Mouse (Mus musculus): ENCODE data around the gene Abca13. TPM values are rescaled to one million over a fixed set of nuclear protein-coding genes. Genes with fewer than 3 reads are reported as not detected.
"Not testable (repeated sequence)": the region's sequence is repeated elsewhere in the genome, so short reads cannot be mapped to it uniquely, and the experiment has no call there.

The Abca13 gene
- total RNA-seq, 1 experiment from 2014 or later, result 1.8 TPM

DNA sequence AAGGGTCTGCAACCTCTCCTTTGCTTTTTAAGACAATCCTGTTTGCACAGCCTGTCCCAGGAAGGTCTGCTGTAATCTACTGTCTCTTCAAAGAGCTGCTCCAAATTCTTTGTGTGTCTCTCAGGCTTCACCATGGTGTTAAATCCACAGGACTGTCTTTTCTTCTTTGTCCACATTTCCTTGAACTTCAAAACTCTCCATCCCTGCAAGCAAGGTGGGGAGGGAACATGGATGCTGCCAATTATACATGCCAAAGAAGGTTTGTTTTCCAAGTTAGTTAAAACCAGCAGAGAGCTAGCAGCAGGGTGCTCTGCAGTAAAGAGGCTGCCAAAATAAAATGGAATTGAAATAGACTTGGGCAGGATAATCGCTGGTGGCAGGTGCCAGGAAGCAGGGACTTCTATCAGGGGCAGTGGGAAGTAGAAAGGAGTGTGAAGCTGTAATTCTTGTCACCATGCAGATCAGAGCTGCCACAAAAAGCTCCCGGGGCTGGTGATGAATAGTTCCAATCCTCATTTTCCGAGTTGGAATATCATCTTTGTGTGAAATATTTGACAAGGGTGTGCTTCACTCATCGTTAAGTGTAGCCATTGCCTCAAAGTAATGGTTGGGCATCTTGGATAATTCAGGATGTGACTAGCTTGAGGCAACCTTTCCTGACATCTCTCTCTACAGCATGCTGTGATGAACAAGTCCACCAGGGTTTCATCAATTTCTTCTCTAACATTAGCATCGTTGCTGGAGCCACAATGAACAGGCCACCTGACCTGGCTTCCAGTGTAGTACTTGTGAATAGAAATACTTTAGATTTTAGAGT, 308.8 kb downstream of the Abca13 start:
- no peak for ATAC-seq (replicated peaks; ENCODE audit: low read depth, poor library complexity, severe bottlenecking)

DNA sequence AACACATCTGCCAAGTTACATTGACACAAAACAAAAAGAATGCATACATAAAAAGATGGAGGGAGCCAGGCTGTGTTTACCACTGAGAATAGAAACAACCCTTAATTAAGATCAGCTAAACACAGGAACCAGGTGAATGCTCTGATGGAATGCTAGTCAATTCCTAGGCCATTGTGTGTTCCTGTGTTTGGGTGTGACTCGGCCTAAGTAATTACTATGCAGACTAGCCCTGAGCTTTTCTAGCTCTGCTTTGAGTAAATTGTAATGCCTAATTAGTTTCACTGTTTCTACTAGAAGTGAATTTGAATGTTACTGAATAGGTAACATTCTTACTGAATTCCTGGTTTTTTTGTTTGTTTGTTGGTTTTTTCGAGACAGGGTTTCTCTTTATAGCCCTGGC, 323.2 kb downstream of the Abca13 start:
- ATAC-seq (replicated peaks; ENCODE audit: low read depth, poor library complexity, severe bottlenecking), result not testable (repeated sequence)

DNA sequence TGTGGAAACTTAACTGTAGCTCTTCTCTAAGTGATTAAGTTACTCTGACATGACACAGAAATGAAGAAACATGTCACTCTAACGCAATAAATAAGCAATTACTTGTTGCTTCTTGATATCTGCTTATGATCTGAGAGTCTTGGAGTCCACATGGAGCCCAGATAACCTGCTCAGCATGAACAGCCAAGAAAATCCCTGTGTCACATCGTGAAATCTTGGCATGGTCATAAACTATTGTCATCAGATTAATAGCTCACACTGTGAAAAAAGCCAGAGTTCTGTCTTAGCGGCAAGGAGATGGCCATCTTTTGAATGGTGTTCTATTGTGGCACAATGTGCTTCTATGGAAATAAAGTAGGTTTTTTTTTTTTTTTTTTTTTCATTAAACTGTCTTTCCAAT, 336.8 kb downstream of the Abca13 start:
- no peak for ATAC-seq (replicated peaks; ENCODE audit: low read depth, poor library complexity, severe bottlenecking)

DNA sequence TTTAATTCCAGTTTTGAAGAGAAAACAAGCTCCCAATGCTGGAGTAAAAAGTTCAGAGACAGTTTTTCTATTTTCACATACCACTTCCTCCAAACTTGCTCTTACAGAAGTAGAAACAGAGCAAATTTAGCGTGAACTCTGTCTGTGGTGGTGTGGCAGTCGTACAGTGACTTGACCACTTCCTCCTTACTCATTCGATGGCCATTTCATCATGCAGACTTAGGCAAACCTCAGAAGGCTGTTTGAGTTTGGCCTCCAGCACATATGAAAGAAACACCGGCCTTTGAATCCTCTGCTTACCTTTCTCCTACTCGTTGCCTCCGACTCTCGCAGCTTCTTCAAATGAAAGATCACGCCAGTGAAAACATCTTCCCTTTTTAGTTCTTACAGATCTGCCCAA, 340.0 kb downstream of the Abca13 start:
- ATAC-seq (replicated peaks; ENCODE audit: low read depth, poor library complexity, severe bottlenecking), result peak; percentile 94

DNA sequence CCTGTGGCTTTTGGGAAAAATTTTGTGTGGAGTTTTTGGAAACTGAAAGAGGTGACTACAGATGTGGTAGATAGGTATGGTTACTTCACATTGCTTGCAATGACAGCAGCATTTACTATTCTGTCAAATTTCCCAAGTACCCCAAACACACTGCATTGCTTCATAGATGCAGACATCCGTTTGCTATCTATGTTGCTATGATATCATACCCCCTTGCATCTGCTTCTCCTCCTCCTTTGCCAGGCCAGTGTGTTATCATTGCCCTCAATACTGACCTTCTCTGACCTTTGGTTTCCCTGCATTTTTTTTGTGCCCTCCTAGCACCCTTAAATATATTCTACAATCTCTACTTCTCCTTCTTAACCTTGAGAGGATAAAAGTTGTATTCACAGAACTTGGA, 341.4 kb downstream of the Abca13 start:
- ATAC-seq (replicated peaks; ENCODE audit: low read depth, poor library complexity, severe bottlenecking), result no peak

DNA sequence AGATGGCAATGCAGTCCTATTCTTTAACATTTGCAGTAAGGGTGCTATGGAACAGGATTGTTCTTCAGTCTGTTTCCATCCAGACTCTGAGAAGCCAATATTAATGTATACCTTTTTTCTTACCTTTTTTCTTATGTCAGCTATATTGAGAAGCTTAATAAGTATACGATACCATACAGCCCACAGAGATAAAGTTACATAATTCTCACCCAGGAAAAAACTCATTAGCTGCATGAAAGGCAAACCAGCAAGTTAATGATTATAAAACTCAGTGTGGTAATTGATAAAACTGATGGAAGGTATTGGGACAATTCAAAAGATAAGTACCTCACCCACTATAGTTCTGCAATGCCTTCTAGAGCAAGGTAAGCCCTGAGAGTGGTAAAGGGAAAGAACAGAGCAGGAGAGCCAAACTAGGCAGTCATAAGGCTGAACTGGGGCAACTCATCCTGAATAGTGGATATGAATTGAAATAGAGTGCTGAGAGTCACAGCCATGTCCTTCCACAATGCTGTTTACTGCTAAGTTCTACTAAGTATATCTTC, 342.0 kb downstream of the Abca13 start:
- no peak for ATAC-seq (replicated peaks; ENCODE audit: low read depth, poor library complexity, severe bottlenecking)

DNA sequence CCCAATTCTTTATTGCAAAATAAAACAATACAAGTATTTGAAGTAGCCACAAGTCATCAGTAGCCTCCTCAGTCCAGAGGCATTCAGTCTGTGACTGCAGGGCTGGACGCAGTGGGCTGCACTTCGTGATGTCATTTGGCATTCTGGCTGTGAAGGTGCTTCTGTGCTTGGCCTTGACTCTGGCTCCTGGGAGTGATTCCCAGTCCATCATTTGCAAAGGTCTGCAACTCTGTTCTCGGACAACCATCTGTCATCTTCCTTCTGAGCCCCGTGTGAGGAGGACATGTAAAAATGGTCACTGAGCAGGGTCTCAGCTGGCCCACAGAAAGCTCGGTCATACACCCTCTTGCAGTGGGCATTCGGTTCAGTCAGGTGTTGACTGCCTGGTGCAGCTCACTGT, 345.1 kb downstream of the Abca13 start:
- no peak for ATAC-seq (replicated peaks; ENCODE audit: low read depth, poor library complexity, severe bottlenecking)

DNA sequence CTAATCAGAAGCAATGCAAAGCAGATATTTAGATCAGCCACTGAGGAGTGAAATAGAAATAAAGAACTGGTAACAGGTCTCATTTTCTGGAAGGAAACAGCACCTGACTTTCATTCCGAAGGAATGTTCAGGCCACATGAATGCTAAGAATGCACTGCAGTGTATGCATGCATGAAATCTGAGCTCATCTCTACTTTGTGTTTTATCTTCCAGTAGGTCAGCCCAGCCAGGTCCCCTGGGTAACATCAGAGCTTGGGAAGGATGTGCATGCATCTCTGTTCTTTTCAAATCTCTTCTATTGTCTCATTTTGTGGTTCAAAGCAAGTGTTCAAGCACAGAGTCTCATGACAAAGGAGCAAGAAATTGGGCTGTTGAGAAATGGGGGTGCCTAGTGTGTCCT, 346.6 kb downstream of the Abca13 start:
- no peak for ATAC-seq (replicated peaks; ENCODE audit: low read depth, poor library complexity, severe bottlenecking)

DNA sequence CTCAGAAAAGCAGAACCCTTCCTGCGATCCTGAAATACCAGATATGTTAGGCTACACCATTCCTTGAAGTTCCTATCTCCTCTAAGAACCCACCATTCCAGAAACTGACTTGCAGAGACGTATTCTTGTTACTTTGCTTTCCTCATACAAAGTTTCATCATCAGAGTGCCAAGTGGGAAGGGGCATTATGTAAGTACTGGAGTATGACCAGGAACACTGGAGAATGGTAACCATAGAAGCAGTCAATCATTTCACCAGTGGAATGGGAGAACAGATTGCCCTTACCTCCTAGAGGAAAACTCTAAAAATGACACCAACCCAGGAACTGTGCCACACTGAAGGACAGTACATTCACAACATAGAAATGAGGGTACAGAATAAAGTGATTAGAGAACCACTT, 368.3 kb downstream of the Abca13 start:
- no peak for ATAC-seq (replicated peaks; ENCODE audit: low read depth, poor library complexity, severe bottlenecking)

DNA sequence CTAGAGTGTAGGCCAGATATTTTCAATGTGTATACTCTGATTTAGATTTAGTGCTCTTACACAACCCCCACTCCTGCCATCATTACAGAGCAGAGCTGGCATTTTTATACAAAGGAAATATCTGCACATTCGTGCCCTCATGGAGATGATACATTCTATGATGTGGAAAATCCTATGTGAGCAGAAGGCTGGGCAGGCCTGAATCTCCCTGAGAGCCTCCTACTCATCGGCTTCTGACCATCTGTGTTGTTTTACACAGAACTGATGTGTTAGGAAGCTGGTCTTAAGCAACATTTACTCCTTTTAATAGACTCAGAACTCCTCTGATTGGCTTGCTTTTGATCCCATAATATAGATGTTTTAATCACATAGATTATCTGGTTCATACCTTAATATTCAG, 376.6 kb downstream of the Abca13 start:
- no peak for ATAC-seq (replicated peaks; ENCODE audit: low read depth, poor library complexity, severe bottlenecking)

DNA sequence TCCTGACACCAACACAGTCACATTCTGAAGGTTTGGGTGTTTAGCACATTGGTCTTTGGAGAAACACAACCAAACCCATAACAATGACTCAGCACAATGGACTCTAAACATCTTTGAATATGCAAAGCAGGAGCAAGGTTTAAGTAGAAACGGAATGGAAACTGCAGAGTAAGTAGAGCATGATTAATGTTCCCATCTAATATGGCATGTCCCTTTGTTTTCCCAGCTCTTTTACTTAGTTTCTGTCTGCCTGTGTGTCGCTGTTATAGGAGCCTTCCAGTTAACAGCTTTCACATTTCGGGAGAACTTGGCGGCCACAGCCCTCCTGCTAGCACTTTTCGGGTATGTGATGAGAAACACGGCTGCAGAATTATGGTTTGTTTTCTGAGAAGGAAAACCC, 378.6 kb downstream of the Abca13 start:
- no peak for ATAC-seq (replicated peaks; ENCODE audit: low read depth, poor library complexity, severe bottlenecking)

DNA sequence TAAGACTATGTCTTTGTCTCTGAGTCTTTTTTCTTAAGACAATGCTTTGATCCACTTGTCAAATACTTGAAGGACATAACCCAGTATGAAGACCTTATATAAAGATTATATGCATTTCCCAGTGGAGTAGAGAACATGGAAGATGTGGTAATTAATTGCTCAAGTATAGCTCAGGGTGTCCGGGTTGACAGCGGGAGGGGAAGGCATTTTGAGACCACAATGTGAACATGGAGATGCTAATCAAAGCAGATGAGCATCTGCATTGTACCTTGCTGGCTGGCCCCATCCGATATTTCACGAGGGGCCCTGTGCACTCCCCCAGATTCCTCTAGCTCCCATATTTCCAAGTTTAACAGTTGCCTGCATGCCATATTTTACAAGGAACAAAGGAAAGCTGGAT, 383.2 kb downstream of the Abca13 start:
- no peak for ATAC-seq (replicated peaks; ENCODE audit: low read depth, poor library complexity, severe bottlenecking)

DNA sequence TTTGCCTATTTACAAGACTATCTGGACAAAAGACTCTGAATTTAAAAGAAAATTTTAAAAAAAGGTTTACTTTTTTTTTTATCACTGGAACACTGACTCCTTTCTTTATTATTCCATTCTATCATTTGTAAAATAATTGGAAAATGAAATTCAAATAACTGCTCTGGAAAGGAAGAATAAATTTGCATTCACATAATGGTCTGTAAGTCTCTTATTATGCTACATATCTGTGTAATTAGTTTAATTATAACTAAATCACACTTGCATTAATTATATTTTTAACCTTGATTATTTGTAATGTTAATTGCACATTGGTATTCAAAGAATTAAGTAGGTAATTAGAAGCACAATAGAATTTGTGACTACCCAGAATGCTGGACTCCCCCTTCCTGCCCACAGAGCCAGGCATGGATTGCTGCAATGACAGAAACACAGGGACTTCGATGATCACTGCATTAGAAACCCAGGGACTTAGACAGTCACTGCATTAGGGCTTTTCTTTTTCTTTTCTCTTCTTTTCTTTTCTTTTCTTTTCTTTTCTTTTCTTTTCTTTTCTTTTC, 400.1 kb downstream of the Abca13 start:
- no peak for ATAC-seq (replicated peaks; ENCODE audit: low read depth, poor library complexity, severe bottlenecking)

DNA sequence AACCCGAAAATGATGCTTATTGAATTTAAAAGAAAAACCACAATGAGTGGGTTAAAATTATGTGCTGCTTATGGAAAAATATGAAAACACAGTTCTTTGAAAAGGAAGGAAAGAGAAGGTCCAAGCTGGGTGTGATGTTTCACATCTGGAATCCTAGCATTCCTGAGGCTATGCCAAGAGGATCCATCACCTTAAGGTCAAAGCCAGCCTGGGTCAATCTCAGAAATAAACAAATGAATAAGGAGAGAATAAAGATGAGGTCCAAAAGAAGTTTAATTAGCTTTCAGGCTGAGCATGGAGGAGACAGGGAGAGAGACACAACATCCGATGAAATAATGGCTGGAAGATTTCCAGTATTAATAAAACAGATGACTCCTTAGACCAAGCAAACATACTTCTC, 405.6 kb downstream of the Abca13 start:
- no peak for ATAC-seq (replicated peaks; ENCODE audit: low read depth, poor library complexity, severe bottlenecking)

DNA sequence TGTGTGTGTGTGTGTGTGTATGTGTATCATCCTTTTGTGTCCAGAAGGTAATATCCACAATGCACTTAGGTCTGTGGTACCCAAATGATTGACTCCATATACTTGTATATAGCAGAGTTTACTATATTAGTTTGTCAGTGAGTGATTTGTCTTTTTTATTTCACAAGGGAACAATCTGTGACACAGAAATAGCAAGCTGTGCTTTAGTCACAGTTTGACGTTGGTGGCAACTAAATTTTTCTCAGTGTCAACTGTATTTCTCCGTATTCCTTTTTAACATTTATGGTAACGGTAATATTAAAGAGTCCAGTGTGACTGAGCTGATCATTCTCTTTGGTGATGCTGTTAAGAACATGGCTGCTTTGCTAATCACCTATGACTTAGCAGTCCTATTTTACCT, 409.4 kb downstream of the Abca13 start:
- ATAC-seq (replicated peaks; ENCODE audit: low read depth, poor library complexity, severe bottlenecking), result no peak

DNA sequence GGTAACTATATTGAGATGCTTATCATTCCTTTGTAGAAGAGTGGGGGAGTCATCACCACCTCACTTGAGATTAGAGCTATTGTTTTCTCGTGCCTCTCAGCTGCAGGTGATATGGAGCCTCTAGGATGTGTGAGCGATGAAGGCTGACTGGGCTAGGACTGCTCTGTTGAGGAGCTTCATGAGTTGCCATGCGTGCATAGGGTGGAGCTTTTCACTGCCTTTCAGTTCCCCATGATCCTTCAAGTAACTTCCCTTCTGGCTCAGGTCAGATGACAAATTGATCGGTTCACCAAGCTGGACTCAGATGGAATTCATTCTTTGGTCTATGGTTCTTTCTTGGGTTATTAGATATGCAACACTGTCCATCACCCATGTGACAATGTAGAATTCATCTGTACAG, 410.4 kb downstream of the Abca13 start:
- 0 out of 2 replicates have a peak, but pooled peaks have one; percentile 39 for ATAC-seq (replicated peaks; ENCODE audit: low read depth, poor library complexity, severe bottlenecking)

DNA sequence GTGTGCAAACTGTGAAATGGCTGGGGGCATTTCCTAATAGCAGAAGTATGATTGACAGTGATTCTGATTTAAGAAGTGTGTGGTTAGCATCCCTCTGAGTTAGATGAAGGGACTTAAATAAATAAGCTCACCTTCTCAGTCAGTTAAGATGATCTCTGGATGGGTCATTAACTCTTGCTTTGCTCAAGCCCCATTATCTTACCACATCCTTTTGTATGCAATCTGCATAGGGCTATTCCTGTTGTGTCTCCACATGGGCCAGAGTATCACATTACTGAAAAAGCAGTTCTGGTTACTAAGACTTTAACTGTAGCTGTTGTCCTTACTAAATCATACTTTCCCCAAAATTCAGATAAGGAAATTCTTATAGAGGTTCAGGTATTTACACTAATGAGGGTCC, 416.5 kb downstream of the Abca13 start:
- no peak for ATAC-seq (replicated peaks; ENCODE audit: low read depth, poor library complexity, severe bottlenecking)

DNA sequence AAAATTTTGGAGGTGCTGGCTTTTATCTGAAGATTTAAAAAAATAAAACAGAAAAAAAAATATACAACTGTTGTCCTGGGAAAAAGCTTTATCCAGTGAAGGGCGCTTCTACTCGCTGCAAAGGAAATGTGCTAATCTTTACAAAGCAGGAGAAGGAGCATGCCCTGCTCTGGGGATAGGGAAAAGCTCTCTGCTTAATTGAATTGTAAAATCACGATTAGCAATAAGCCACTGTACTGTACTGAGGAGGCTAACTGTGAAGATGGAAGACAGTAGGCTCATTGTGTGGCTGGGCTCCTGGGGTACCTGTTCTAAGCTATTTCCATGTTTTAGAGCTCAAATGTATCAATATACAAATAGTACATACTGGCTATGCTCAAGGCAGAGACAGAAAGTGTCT, 417.3 kb downstream of the Abca13 start:
- no peak for ATAC-seq (replicated peaks; ENCODE audit: low read depth, poor library complexity, severe bottlenecking)

DNA sequence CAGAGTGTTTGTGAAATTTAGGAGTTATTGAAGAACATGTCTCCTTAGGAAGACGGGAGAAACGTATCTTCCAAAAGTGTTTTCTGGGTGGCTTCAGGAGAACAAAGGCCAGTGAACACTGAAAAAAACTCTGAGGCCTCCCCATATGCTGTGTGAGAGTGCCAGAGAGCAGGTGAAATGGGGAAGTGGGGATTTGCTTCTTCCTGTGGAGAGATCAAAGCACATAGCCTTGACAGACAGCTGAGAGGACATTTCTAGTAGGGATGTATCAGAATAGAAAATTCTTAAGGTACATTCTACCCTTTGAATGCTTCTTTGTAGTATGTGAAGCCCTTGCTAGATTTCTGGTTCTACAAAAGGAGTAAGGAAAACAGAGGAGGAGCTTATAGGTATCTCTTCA, 424.4 kb downstream of the Abca13 start:
- peak; percentile 60; the same call in 1 of the 2 replicates for ATAC-seq (replicated peaks; ENCODE audit: low read depth, poor library complexity, severe bottlenecking)

DNA sequence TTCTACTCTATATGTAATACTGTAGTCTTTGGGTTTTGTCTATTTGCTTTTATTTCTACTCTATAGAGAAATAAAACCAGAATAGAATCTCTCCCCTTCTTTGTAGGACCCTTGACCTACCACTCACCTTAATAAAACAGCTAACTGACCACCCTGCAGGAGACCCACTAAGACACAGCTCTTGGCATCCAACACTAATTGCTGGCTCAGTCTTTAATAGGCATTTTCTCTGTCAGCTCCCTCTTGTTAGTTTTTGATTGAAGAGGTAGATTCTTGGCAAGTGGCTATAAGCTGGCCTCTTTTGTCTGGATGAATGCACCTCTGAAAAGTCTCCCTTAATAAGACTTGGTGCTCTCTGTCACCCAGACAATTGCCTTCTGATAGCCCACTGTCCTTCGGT, 424.9 kb downstream of the Abca13 start:
- no peak for ATAC-seq (replicated peaks; ENCODE audit: low read depth, poor library complexity, severe bottlenecking)

DNA sequence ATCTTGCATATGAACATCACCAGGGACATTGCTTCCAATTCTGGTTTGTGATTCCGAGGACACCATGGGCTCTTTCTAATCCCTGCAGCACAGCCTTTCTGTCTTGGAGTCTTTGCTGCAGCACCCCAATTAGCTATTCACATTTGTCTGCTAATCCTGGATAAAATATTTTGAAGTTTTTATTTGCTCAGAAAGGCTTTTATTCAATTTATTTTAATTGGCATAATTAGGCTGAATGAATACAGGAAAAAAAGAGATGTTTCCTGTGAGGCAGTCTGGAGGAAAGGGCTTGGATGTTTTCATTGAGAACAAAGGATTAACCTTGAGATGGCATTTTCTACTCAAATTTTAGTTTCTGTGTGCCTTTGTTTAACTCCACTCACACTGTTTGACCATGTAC, 428.2 kb downstream of the Abca13 start:
- no peak for ATAC-seq (replicated peaks; ENCODE audit: low read depth, poor library complexity, severe bottlenecking)

DNA sequence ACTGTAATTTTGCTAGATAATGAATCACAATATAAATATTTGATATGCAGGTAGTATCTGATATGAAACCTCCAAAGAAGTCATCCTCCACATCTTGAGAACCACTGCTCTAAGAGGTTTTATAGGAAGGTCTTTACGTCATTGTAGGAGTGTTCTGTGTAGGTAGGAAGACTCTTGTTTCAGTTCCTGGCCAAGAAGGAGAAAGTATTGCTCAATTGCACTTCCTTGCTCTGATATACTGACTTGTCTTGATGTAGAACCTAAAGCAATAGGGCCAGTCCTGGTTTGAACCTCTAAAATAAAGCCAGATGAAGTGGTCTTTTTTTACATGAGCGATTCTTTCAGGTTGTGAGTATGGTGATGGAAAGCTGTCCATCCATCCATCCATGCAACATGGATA, 431.1 kb downstream of the Abca13 start:
- ATAC-seq (replicated peaks; ENCODE audit: low read depth, poor library complexity, severe bottlenecking), result peak; percentile 74; the same call in 1 of the 2 replicates
